Mouse (Mus musculus) ZHBTc4 (cell line): Measurements from ENCODE around the gene Atm.

Source experiments
- DNase-seq: peaks from one replicate; pipeline ENCODE4 v3.0.0-alpha.2; 2011; ENCODE audit warnings: low read depth, low spot score

The Atm gene

GRCm38 (mm10) chr9:53536558-53537320, at the start of gene Atm, which contains the start of gene Npat:
TSS of gene Atm (minus strand) at chr9:53536740.
TSS of gene Npat (plus strand) at chr9:53537047.
- peak; percentile 100 for DNase-seq

- DNase-seq, result no peak
Observed at GRCm38 (mm10) chr9:53581870-53582269, 45.3 kb upstream of the Atm start.

GRCm38 (mm10) chr9:53575721-53576120, 39.2 kb upstream of the Atm start:
- no peak for DNase-seq

- DNase-seq, result no peak
Observed at GRCm38 (mm10) chr9:53572516-53573307, 36.2 kb upstream of the Atm start.

- peak; percentile 77 for DNase-seq
Observed at GRCm38 (mm10) chr9:53570662-53571061, 34.1 kb upstream of the Atm start.

- DNase-seq, result no peak
Observed at GRCm38 (mm10) chr9:53537336-53537965, 911 bp upstream of the Atm start.

GRCm38 (mm10) chr9:53535416-53536320, 872 bp downstream of the Atm start:
- DNase-seq, result peak; percentile 30

GRCm38 (mm10) chr9:53517373-53518009, 19.0 kb downstream of the Atm start:
- no peak for DNase-seq

GRCm38 (mm10) chr9:53514091-53514490, 22.4 kb downstream of the Atm start:
- DNase-seq, result peak; percentile 51

- DNase-seq, result peak; percentile 91
Observed at GRCm38 (mm10) chr9:53508053-53508452, 28.5 kb downstream of the Atm start.

- DNase-seq, result no peak
Observed at GRCm38 (mm10) chr9:53485886-53486285, 50.7 kb downstream of the Atm start.

- DNase-seq, result peak; percentile 14
Observed at GRCm38 (mm10) chr9:53472806-53473518, 63.6 kb downstream of the Atm start.

GRCm38 (mm10) chr9:53452038-53452437, 84.5 kb downstream of the Atm start:
- no peak for DNase-seq

GRCm38 (mm10) chr9:53450609-53451008, 85.9 kb downstream of the Atm start:
- no peak for DNase-seq

- DNase-seq, result no peak
Observed at GRCm38 (mm10) chr9:53435830-53436570, 100.5 kb downstream of the Atm start.

GRCm38 (mm10) chr9:53427638-53428037, 108.9 kb downstream of the Atm start:
- no peak for DNase-seq

- DNase-seq, result no peak
Observed at GRCm38 (mm10) chr9:53426726-53427125, 109.8 kb downstream of the Atm start.

- no peak for DNase-seq
Observed at GRCm38 (mm10) chr9:53422133-53422896, 114.2 kb downstream of the Atm start.

GRCm38 (mm10) chr9:53409427-53409826, 127.1 kb downstream of the Atm start:
- DNase-seq, result no peak
